Comparison of ENCODE assay signal across 14 mouse cellular contexts in genomic region chr6:122394160-122394559, GRCm38 (mm10). TPM values are rescaled to one million over a fixed set of nuclear protein-coding genes. Genes with fewer than 3 reads are reported as not detected.
A peak's percentile ranks its signal among the peaks of the same experiment; 100 is the strongest.
DNase-seq lines count a peak whose midpoint lies in the region; ATAC-seq lines count a peak whose summit lies in the region.
"Had no signal": no experiment of that assay in that cellular context is flagged by ENCODE, and none has a peak within 500 bp of the region (broad histone marks: within the 10 kb centered on the region; RNA-seq: fewer than 3 reads in every experiment).

No protein-coding gene starts in this region.

- peaks cover 5% of the 10 kb centered on the region for H3K9me3 ChIP-seq in heart, embryonic 11.5 days (replicated peaks; ENCODE audit: control insufficient read depth, low read length)
- no peaks in the 10 kb centered on the region for H3K9me3 ChIP-seq in stomach, embryonic 15.5 days
- H3K9me3 ChIP-seq: hindbrain, embryonic 12.5 days had no signal

- DNase-seq in heart, postnatal 10 days, result no peak
- DNase-seq in spleen, adult 12 weeks (ENCODE audit: low spot score), result peak; percentile 18
- DNase-seq in spleen, postnatal 14 days (ENCODE audit: low spot score in 2 of 2), result no peak
- peak; percentile 89 for DNase-seq in liver
- no peak for DNase-seq in urinary bladder, postnatal 14 days (ENCODE audit: low spot score)
- DNase-seq in cerebellum, adult 9-10 months, result no peak
- DNase-seq: cerebellum, postnatal 25 days; gastrocnemius, postnatal 14 days; kidney, adult 9 months had no signal

- H3K27ac ChIP-seq in heart, embryonic 11.5 days (ENCODE audit: low read depth, low read length), result peak overlapping the region; percentile 90
- H3K27ac ChIP-seq in stomach, embryonic 15.5 days, result no peak overlapping the region
- H3K27ac ChIP-seq: hindbrain, embryonic 12.5 days; limb, embryonic 13.5 days; neural tube, embryonic 12.5 days had no signal

- H3K4me1 ChIP-seq in heart, embryonic 11.5 days (ENCODE audit: control insufficient read depth, insufficient read depth, low read length), result peaks cover 27% of the 10 kb centered on the region
- H3K4me1 ChIP-seq in stomach, embryonic 15.5 days, result no peaks in the 10 kb centered on the region
- H3K4me1 ChIP-seq: neural tube, embryonic 12.5 days had no signal

- no peaks in the 10 kb centered on the region for H3K36me3 ChIP-seq in heart, embryonic 11.5 days (ENCODE audit: control insufficient read depth, insufficient read depth, low read length)
- H3K36me3 ChIP-seq in stomach, embryonic 15.5 days, result no peaks in the 10 kb centered on the region
- H3K36me3 ChIP-seq: hindbrain, embryonic 12.5 days; limb, embryonic 13.5 days; neural tube, embryonic 12.5 days had no signal

- H3K9ac ChIP-seq in heart, embryonic 11.5 days (ENCODE audit: low read depth, low read length), result peak overlapping the region; percentile 72; the same call in 1 of the 2 replicates
- no peak overlapping the region for H3K9ac ChIP-seq in stomach, embryonic 15.5 days
- H3K9ac ChIP-seq: hindbrain, embryonic 12.5 days; limb, embryonic 13.5 days; neural tube, embryonic 12.5 days had no signal

- no peaks in the 10 kb centered on the region for H3K27me3 ChIP-seq in heart, embryonic 11.5 days (ENCODE audit: control insufficient read depth, insufficient read depth, low read length)
- no peaks in the 10 kb centered on the region for H3K27me3 ChIP-seq in stomach, embryonic 15.5 days (replicated peaks)
- H3K27me3 ChIP-seq: hindbrain, embryonic 12.5 days; limb, embryonic 13.5 days; neural tube, embryonic 12.5 days had no signal

- 36% methylated on average over 5 of the region's 5 CpGs for WGBS in heart, embryonic 11.5 days (ENCODE audit: insufficient replicate concordance)
- WGBS in stomach, embryonic 15.5 days, result 49% methylated on average over 5 of the region's 5 CpGs

- intact Hi-C loops in heart, postnatal 10 days (cut with DNase I), result loop anchor here (5.0 kb wide), 2 partner anchors 57 to 837 kb away; no protein-coding TSS in a partner anchor

- ATAC-seq in heart, embryonic 11.5 days (replicated peaks; ENCODE audit: insufficient number of reproducible peaks, low FRiP score, low TSS enrichment), result peak; percentile 87
- ATAC-seq in stomach, embryonic 15.5 days (ENCODE audit: insufficient read depth, low FRiP score, low read depth), result peak; percentile 86

- H3K4me2 ChIP-seq in heart, embryonic 11.5 days, result peak overlapping the region; percentile 45
- H3K4me2 ChIP-seq in stomach, embryonic 15.5 days, result no peak overlapping the region
- H3K4me2 ChIP-seq: hindbrain, embryonic 12.5 days; neural tube, embryonic 12.5 days had no signal

- no peak overlapping the region; the same call in 1 of the 2 replicates for H3K4me3 ChIP-seq in heart, embryonic 11.5 days (ENCODE audit: low read depth, low read length)
- no peak overlapping the region for H3K4me3 ChIP-seq in stomach, embryonic 15.5 days (replicated peaks)
- H3K4me3 ChIP-seq: hindbrain, embryonic 12.5 days; limb, embryonic 13.5 days; neural tube, embryonic 12.5 days had no signal

RNA-seq across cellular contexts. Expression of gene Phc1, which starts 53.8 kb away (rescaled TPM):
- polyA plus RNA-seq in heart, embryonic 11.5 days (2014; fragmentation: Nextera tagmentation; extraction: Ambion mirVana), result 15.7 and 17.1 TPM in 2 replicates
- 10 to 100 TPM; 22.1 to 24.3 TPM for total RNA-seq in heart, postnatal 10 days (2021)
- polyA plus RNA-seq in stomach, embryonic 15.5 days (2015; fragmentation: Nextera tagmentation; extraction: Ambion mirVana), result 12.8 and 13.2 TPM in 2 replicates

Comparison
In these comparisons a context has a peak if more than half of its experiments do, and no peak if none do; other contexts are left out.
1. DNase-seq: peak in spleen, adult 12 weeks (single experiment) and liver (single experiment); none in heart, postnatal 10 days (0 of 2), spleen, postnatal 14 days (0 of 2), urinary bladder, postnatal 14 days (single experiment) and cerebellum, adult 9-10 months (single experiment).